Mouse (Mus musculus): ENCODE measurements around the gene Hoxb3. TPM values are rescaled to one million over a fixed set of nuclear protein-coding genes. Genes with fewer than 3 reads are reported as not detected.

The Hoxb3 gene
- 53.8 TPM for polyA plus RNA-seq (2021)

DNA sequence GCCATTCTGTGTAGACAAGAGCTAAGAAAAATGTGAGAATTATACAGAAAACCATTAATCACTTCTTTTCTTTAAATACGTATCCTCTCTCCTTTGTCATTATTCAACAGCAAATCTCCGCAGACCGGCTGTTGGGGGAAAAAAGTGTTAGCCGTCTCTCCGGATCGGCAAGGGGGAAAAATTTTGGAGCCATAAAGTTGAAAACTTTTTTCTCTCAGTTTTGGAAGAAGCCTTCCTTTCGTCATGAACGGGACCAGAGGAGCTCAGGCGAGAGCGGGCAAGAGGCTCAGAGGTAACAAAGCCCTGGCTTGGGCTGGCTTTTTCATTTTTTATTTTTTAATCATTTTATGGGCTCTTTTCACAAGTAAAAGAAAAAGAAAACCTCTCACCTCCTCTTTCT lies at the start of gene Hoxb3:
Gene Hoxb3 (plus strand): TSS at position 173 of the 400 bp plus-strand sequence.
- DNase-seq (ENCODE audit: low read depth, low spot score) = no peak
- no peak for TF ChIP-seq CTCF (IDR thresholded peaks at IDR 0.05)
- ChIA-PET POLR2A (interaction anchor here (0.7 to 8.5 kb wide), 7 partner anchors 16 to 43 kb away, joined by 3 to 92 read pairs (median 9); partner anchors contain the start of gene Hoxb5), CTCF (interaction anchor here (0.7 to 2.6 kb wide), 7 partner anchors 10 to 298 kb away, joined by 3 to 7 read pairs (median 4); no protein-coding TSS in a partner anchor)
- no peak for ATAC-seq
- in situ Hi-C loops (cut with MboI; ENCODE audit: low pct_unique_long_range_greater_than_20kb) = no loop called here
- H3K27me3 ChIP-seq = no peaks in the 10 kb centered on the region

DNA sequence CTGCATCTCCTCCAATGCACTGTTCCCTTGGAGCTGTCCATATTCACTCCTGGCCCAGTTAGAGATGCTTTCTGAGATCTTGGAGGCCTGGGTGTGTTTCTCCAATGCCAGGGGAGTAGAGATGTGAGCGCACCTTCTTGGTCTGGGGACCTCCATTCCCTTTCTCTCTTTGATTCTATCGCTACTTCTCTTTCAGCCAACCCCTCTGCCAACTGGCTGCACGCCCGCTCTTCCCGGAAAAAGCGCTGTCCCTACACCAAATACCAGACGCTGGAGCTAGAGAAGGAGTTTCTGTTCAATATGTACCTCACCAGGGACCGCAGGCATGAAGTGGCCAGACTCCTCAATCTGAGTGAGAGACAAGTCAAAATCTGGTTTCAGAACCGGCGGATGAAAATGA lies 48.7 kb upstream of the Hoxb3 start:
- ATAC-seq (no peak), DNase-seq (ENCODE audit: low read depth, low spot score) (no peak)
- no peak for TF ChIP-seq CTCF (IDR thresholded peaks at IDR 0.05)
- H3K27me3 ChIP-seq = no peaks in the 10 kb centered on the region
- POLR2A ChIA-PET = interaction anchor here (0.6 to 42.9 kb wide), 4 partner anchors 9 to 154 kb away, joined by 3 to 1274 read pairs (median 10); partner anchors contain the start of genes Hoxb4, Hoxb5, Hoxb6 and Hoxb7
- CTCF ChIA-PET = interaction anchor here (12.6 kb wide), 1 partner anchor 26 kb away, joined by 215 read pairs; the partner anchor contains the start of genes Hoxb5 and Hoxb6
- in situ Hi-C loops (cut with MboI; ENCODE audit: low pct_unique_long_range_greater_than_20kb) = loop anchor here (25.0 kb wide), 1 partner anchor 1187 kb away; the partner anchor contains the start of gene Itga3

DNA sequence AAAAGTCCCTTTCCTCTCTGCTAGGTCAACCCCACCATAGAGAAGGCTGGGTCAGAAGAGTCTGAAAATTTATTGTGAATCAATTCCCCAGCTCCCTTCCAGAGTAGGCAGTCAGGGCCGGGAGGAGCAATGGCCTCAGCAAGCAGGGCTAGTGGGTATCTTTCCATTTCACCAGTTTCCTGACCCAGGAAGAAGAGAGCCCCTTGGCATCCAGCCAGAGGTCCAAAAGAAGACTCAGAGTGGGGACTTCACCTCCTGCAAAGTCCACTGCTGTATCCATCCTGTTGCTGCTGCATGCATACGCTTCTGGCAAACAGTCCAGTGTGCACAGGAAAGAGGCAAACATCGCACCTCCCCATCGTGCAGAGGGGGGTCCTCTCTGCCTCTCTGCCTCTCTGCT lies 47.2 kb upstream of the Hoxb3 start:
- no peak for TF ChIP-seq CTCF (IDR thresholded peaks at IDR 0.05)
- ChIA-PET CTCF (interaction anchor here (1.2 to 12.6 kb wide), 5 partner anchors 9 to 462 kb away, joined by 3 to 215 read pairs (median 3); partner anchors contain the start of genes Hoxb5 and Hoxb6), POLR2A (interaction anchor here (0.7 to 42.9 kb wide), 5 partner anchors 8 to 401 kb away, joined by 3 to 1274 read pairs (median 3); partner anchors contain the start of genes Hoxb4, Hoxb5, Hoxb6 and Hoxb7)
- in situ Hi-C loops (cut with MboI; ENCODE audit: low pct_unique_long_range_greater_than_20kb) = loop anchor here (5.0 kb wide), 1 partner anchor 396 kb away; no protein-coding TSS in a partner anchor
- ATAC-seq (no peak), DNase-seq (ENCODE audit: low read depth, low spot score) (no peak)
- no peaks in the 10 kb centered on the region for H3K27me3 ChIP-seq

DNA sequence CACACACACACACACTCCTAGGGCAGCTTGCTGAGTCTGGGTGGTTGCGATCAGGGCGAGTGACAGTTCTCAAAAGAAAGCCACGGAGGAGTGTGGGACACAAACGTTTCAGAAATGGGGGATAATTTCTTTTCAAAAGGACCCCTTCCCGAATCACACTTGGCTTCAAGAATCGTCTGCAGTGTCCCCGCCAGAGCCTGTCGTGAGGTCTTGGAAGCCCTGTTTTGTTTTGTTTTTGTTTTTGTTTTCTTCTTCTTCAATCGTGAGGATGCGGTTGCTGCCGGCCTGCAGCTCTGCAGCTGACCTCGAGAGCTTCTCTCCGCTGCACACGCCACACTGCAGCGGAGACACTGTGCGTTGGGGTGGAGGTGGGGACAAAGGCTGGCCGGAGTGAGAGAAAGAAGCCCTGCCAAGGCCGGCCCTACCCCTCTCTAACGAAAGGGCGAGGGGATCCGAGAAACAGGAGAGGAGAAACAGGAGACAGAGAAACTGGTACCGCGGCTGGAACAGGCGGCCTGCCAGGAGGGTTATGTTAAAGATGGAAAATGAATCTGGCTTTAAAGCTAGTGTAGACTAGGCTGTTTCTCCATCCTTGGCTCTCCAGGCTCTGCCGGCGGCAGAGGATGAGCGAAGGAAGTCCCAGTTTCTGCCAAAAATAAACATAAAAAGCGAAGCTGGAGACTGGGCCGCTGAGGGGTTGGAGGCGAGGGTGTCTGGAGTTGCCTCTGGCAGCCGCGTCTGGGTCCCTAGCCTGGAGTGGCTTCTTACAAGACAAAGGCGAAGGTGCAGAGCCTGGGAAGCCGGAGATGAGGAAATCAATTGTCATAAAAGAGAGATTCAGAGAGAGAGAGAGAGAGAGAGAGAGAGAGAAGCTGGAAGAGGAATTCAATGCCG lies 45.7 kb upstream of the Hoxb3 start:
- TF ChIP-seq CTCF (IDR thresholded peaks at IDR 0.05) = no peak
- H3K27me3 ChIP-seq = no peaks in the 10 kb centered on the region
- no peak for DNase-seq (ENCODE audit: low read depth, low spot score)
- ATAC-seq = no peak
- ChIA-PET CTCF (interaction anchor here (1.2 to 12.6 kb wide), 4 partner anchors 16 to 345 kb away, joined by 3 to 215 read pairs (median 40); partner anchors contain the start of genes Hoxb5 and Hoxb6), POLR2A (interaction anchor here (0.7 to 42.9 kb wide), 11 partner anchors 8 to 450 kb away, joined by 3 to 1274 read pairs (median 5); partner anchors contain the start of genes Hoxb4, Hoxb5, Hoxb6 and Hoxb7)
- in situ Hi-C loops (cut with MboI; ENCODE audit: low pct_unique_long_range_greater_than_20kb) = loop anchor here (5.0 kb wide), 1 partner anchor 395 kb away; no protein-coding TSS in a partner anchor

DNA sequence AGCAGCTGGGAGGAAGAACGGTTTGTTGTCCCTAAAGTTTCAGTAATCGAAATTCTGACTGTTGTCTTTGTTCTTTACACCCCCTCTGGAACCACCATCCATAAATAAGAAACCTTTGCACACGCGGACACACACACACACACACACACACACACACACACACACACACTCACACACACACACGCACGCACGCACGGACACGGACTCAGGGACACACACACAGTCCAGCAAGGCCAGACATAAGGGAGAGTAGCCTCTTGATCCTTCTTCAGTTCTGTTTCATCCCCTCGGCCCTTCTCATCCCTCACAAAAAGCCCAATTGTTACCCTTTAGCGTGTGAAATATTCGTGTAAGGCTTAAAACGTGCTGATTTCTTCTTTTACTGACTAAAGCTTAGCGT lies 44.8 kb upstream of the Hoxb3 start:
- POLR2A ChIA-PET = interaction anchor here (0.6 to 42.9 kb wide), 15 partner anchors 9 to 461 kb away, joined by 3 to 1274 read pairs (median 5); partner anchors contain the start of genes Hoxb2, Hoxb4, Hoxb5 and Hoxb6
- no peak for TF ChIP-seq CTCF (IDR thresholded peaks at IDR 0.05)
- H3K27me3 ChIP-seq = no peaks in the 10 kb centered on the region
- ATAC-seq (no peak), DNase-seq (ENCODE audit: low read depth, low spot score) (no peak)
- in situ Hi-C loops (cut with MboI; ENCODE audit: low pct_unique_long_range_greater_than_20kb) = loop anchor here (5.0 kb wide), 1 partner anchor 394 kb away; no protein-coding TSS in a partner anchor
- CTCF ChIA-PET = interaction anchor here (0.7 to 12.6 kb wide), 11 partner anchors 22 to 395 kb away, joined by 3 to 215 read pairs (median 6); partner anchors contain the start of genes Hoxb3, Hoxb5 and Hoxb6

DNA sequence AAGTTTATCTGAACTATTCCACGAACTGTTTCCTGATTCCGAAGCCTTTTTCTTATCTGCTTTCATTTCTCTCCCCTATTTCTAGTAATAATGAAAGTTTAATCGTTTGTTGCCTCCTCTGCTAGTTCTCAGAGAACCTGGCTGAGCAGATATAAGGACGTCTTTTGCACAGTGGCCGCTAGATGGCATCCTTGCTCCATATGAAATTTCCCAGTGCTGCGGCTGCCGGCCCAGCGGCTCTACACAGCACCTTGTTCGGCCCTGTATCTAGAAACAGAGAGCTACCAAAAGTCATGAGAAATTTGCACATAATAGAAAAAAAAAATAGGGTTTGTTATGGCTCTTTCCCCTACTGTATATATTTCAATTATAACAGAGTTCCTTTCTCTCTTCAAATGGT lies 44.4 kb upstream of the Hoxb3 start:
- no peaks in the 10 kb centered on the region for H3K27me3 ChIP-seq
- ChIA-PET CTCF (interaction anchor here (0.7 to 12.6 kb wide), 17 partner anchors 9 to 395 kb away, joined by 3 to 215 read pairs (median 5); partner anchors contain the start of genes Hoxb3, Hoxb5 and Hoxb6), POLR2A (interaction anchor here (0.6 to 42.9 kb wide), 17 partner anchors 23 to 574 kb away, joined by 3 to 1274 read pairs (median 5); partner anchors contain the start of genes Hoxb2, Hoxb4, Hoxb5 and Hoxb6)
- in situ Hi-C loops (cut with MboI; ENCODE audit: low pct_unique_long_range_greater_than_20kb) = loop anchor here (5.0 kb wide), 1 partner anchor 394 kb away; no protein-coding TSS in a partner anchor
- DNase-seq (ENCODE audit: low read depth, low spot score) (peak; percentile 90), ATAC-seq (no peak)
- no peak for TF ChIP-seq CTCF (IDR thresholded peaks at IDR 0.05)

DNA sequence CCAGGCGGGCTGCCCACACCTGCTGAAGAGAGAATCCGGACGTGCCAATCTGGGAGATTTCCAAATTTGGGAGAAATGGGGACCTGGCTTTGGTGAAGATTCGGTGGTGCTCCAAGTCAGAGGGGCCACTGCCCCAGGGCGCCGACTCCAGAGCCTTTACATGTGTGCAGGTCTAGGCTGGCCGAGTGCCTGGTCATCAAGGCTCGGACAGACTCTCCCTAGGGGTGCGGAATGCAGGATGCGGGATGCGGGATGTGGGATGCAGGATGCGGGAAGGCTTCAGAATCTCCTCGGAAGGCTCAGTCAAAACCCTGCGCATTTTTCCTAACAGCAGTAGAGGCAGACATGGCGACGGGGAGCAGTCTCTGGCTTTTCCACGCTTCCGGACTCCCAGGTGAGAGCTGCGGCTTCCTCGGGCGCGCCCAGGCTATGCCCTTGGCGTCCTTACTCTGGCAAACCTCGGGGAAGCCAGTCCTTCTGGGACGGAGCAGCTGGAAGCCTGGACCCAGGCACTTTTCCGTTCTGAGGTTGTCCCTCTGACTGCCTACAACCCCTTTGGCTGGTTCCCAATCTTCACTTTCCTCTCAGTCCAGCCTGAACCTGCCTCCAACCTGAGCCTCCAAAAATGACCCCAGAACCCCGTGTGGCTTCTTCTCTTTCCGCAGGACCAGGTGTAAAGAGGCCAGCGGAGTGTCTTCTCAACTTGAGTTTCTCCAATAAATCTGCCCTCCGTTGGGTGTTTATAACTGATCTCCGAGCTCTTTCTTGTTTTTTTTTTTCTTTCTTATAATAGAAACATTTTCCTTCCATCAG lies 43.5 kb upstream of the Hoxb3 start:
- H3K27me3 ChIP-seq = no peaks in the 10 kb centered on the region
- POLR2A ChIA-PET = interaction anchor here (0.5 to 42.9 kb wide), 18 partner anchors 23 to 574 kb away, joined by 3 to 1274 read pairs (median 4); partner anchors contain the start of genes Hoxb2, Hoxb3, Hoxb4 and Hoxb5
- DNase-seq (ENCODE audit: low read depth, low spot score) (no peak), ATAC-seq (no peak)
- in situ Hi-C loops (cut with MboI; ENCODE audit: low pct_unique_long_range_greater_than_20kb) = loop anchor here (5.0 kb wide), 1 partner anchor 393 kb away; no protein-coding TSS in a partner anchor
- CTCF ChIA-PET = interaction anchor here (0.7 to 12.6 kb wide), 20 partner anchors 8 to 464 kb away, joined by 3 to 215 read pairs (median 4); partner anchors contain the start of genes Hoxb3, Hoxb5 and Hoxb6
- TF ChIP-seq CTCF (IDR thresholded peaks at IDR 0.05) = no peak

DNA sequence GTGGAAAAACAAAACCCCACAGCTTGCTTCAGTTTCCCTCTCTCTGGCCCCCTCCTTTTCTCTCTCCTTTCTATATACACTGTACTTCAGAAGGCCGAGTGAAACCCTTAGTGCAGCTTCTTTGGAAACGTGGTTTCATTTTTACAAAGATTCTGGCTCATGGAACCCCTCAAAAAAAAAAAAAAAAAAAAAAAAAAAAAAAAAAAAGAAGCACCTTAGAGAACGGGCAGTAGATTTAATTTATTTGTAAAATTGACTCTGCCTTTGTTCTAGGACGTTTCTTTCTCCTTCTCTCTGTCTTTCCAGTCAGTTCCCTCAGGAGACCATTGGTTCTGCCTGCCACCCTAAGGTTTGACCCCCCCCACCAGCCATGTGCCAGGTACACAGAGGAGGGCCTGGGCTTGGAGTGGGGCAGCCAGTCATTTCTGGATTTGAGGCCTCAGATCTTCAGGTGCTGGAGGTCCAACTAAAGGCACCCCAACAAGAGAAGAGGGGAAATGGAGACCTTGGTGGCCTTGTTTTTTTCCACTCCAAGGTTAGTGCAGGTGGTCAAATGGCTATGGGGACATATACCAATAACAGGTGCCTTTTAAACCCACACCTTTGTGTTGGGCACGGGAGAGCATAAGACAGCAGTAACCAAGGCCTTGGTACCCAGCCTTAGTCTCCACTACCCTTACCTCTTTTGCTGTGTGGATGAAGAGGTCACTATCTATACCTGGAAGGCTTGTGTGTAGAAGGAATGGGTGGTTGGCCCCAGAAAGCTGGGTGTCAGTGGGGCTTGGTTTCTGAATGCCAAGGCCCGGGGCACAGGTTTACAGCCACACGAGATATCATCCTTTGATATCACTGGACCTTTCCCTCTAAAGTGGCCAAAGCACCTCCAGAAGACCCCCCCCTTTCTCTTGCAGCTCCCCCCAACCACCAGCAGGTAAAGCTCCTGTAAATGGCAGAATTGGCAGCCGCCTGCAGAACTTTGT lies 42.4 kb upstream of the Hoxb3 start:
- ATAC-seq = no peak
- in situ Hi-C loops (cut with MboI; ENCODE audit: low pct_unique_long_range_greater_than_20kb) = no loop called here
- DNase-seq (ENCODE audit: low read depth, low spot score) = no peak
- TF ChIP-seq CTCF (IDR thresholded peaks at IDR 0.05) = no peak
- H3K27me3 ChIP-seq = no peaks in the 10 kb centered on the region
- CTCF ChIA-PET = interaction anchor here (0.7 to 12.6 kb wide), 16 partner anchors 12 to 463 kb away, joined by 3 to 215 read pairs (median 5); partner anchors contain the start of genes Hoxb5 and Hoxb6
- POLR2A ChIA-PET = interaction anchor here (0.6 to 42.9 kb wide), 16 partner anchors 9 to 459 kb away, joined by 3 to 1274 read pairs (median 4); partner anchors contain the start of genes Hoxb2, Hoxb3, Hoxb4 and Hoxb5

Measured in Patski (cell line).